Mouse (Mus musculus) midbrain, embryonic 16.5 days (tissue): ENCODE data around the gene Fbln2. TPM values are rescaled to one million over a fixed set of nuclear protein-coding genes. Genes with fewer than 3 reads are reported as not detected.

Source experiments
- ATAC-seq: fragments of 200-750 bp; cut with Nextera tagmentation; 2 replicates; pipeline ENCODE4 v1.8.0; 2017; ENCODE audit warnings: moderate TSS enrichment
- H3K27ac ChIP-seq: fragments of 300-500 bp; sonication (generic); 2 replicates; pipeline ENCODE4 v1.5.1; 2014; ENCODE audit warnings: mild to moderate bottlenecking, low read length, mixed read lengths
- H3K27me3 ChIP-seq: fragments of 300-500 bp; sonication (generic); 2 replicates; pipeline ENCODE4 v1.6.1; 2014; ENCODE audit warnings: low read depth, low read length, mixed read lengths; ENCODE audit not compliant: control insufficient read depth, insufficient read depth
- H3K36me3 ChIP-seq: fragments of 300-500 bp; sonication (generic); 2 replicates; pipeline ENCODE4 v1.6.1; 2014; ENCODE audit warnings: mild to moderate bottlenecking, low read length, moderate library complexity, mixed read lengths; ENCODE audit not compliant: control insufficient read depth, insufficient read depth
- H3K4me1 ChIP-seq: fragments of 300-500 bp; sonication (generic); 2 replicates; pipeline ENCODE4 v1.6.1; 2014; ENCODE audit warnings: mild to moderate bottlenecking, low read length, mixed read lengths; ENCODE audit not compliant: control insufficient read depth, insufficient read depth
- H3K4me2 ChIP-seq: fragments of 300-500 bp; sonication (generic); 2 replicates; pipeline ENCODE4 v1.6.1; 2014; ENCODE audit warnings: mild to moderate bottlenecking, low read length, mixed read lengths
- H3K4me3 ChIP-seq: fragments of 300-500 bp; sonication (generic); 2 replicates; pipeline ENCODE4 v1.5.1; 2014; ENCODE audit warnings: low read depth, mild to moderate bottlenecking, low read length, moderate library complexity, mixed read lengths
- H3K9ac ChIP-seq: fragments of 300-500 bp; sonication (generic); 2 replicates; pipeline ENCODE4 v1.6.1; 2014; ENCODE audit warnings: low read depth, low read length, mixed read lengths
- H3K9me3 ChIP-seq: fragments of 300-500 bp; sonication (generic); replicated peaks from 2 replicates; pipeline ENCODE4 v1.6.1; 2014; ENCODE audit warnings: mild to moderate bottlenecking, low read length, mixed read lengths; ENCODE audit not compliant: control insufficient read depth, poor library complexity, severe bottlenecking
- WGBS: fragments of 180-500 bp; shearing (Covaris S2); extraction: QIAGEN DNeasy Blood & Tissue Kit; methylation state at CpG from one replicate; pipeline ENCODE4 v1.1.7; 2014; 5-methylcytosine and 5-hydroxymethylcytosine counted together
- polyA plus RNA-seq: library from polyadenylated mRNA; unstranded; fragments of >200 nt; fragmentation: Nextera tagmentation; extraction: Ambion mirVana; gene quantifications from 2 replicates; pipeline ENCODE4 v1.2.1, GENCODE M21; 2015

The Fbln2 gene
- polyA plus RNA-seq, 1 experiment from 2014 or later: 12.5 TPM

DNA sequence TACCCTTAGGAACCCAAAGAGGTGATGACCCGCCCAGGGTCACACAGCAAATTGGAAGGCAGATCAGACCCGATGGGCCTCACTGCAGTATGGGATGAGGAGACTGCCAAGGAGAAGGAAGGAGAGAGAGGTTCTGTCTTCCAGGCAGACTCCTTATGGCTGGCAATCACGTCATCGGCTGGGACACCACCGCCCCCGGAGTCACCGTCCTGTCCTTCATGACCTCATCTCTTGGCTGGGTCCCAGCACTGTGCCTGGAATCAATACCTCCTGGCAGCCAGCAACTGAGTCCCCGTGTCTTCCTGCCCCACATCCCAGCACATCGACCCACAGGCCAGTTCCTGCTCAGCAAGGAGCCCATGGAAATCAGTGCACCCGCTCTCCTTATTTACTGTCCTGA is 78.7 kb downstream of the Fbln2 start:
- H3K27me3 ChIP-seq: no peaks in the 10 kb centered on the region
- H3K9ac ChIP-seq: no peak overlapping the region
- H3K4me2 ChIP-seq: no peak overlapping the region
- ATAC-seq: no peak
- no peak overlapping the region for H3K4me3 ChIP-seq
- no peaks in the 10 kb centered on the region for H3K9me3 ChIP-seq
- 78% methylated on average over 10 of the region's 10 CpGs for WGBS
- no peaks in the 10 kb centered on the region for H3K36me3 ChIP-seq
- H3K27ac ChIP-seq: no peak overlapping the region
- H3K4me1 ChIP-seq: peaks cover 5% of the 10 kb centered on the region

DNA sequence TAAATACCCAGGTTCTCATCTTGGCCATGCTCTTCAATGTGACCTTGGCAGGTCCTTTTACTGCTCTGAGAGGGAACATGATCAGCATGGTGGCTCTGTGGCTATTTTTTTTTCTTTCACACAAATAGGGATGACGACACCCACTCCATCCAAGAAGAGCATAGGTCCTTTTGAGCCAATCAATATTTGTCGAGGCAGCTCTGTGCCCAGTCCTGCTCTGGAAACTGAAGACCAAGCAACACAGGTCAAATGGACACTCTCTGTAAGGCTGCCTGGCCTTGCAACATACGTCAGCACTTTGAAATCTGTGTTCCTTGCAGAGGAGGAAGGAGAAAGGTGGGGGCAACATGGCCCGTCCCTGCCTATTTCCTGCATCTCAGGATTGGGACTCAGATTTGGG is 83.2 kb downstream of the Fbln2 start:
- WGBS: 88% methylated on average over 4 of the region's 4 CpGs

DNA sequence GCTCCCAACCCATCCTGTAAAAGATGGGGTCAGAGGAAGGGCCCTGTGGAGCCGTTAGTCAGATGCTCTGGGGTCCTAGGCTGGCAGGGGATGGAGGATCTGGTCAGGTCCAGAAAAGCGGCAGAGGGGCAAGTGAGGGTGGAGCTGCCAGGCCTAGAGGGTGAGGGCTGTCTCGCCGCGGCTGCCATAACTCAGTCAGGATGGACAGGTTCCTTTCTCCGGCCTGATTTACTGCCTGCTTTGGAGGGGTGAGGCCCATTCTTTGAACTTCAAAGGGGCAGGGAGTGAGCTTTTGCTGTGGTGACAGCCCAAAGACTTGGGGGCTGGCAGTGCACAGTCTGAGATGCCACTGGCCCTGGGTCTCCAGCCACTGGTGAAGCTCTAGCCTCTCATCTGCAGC is 86.6 kb downstream of the Fbln2 start:
- 55% methylated on average over 6 of the region's 6 CpGs for WGBS
- H3K9me3 ChIP-seq: no peaks in the 10 kb centered on the region
- H3K4me1 ChIP-seq: peaks cover 21% of the 10 kb centered on the region
- ATAC-seq: no peak
- H3K36me3 ChIP-seq: no peaks in the 10 kb centered on the region
- no peaks in the 10 kb centered on the region for H3K27me3 ChIP-seq
- H3K4me3 ChIP-seq: no peak overlapping the region
- H3K27ac ChIP-seq: no peak overlapping the region
- no peak overlapping the region for H3K9ac ChIP-seq
- no peak overlapping the region for H3K4me2 ChIP-seq

More for the DNA sequence above, 83.2 kb downstream of the Fbln2 start:
- no peak overlapping the region for H3K4me2 ChIP-seq
- no peak overlapping the region for H3K4me3 ChIP-seq
- no peak overlapping the region for H3K9ac ChIP-seq
- no peak for ATAC-seq
- no peaks in the 10 kb centered on the region for H3K27me3 ChIP-seq
- no peak overlapping the region for H3K27ac ChIP-seq
- 0 out of 2 replicates have a peak, but pooled peaks cover 3% of the 10 kb centered on the region for H3K4me1 ChIP-seq
- H3K9me3 ChIP-seq: no peaks in the 10 kb centered on the region
- H3K36me3 ChIP-seq: no peaks in the 10 kb centered on the region

DNA sequence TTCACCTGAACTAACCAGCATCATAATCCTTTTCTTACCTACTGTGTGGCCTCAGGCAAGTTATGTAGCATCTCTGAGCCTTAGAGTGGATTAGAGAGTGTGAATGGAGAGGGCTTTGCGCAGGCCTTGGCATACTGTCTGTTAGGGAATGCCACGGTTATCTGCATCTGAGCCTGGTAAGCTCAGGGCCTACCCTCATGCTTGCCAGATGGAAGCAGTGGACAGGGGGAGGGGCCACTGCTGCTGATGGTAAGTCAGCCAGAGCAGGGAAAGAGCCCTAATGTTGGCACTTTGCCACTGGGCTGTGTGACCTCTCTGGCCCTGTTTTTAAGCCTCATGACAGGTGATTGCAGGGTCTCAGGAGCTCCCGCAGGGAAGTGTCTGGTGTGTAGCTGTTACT is 87.8 kb downstream of the Fbln2 start:
- Histone ChIP-seq H3K4me2 (no peak overlapping the region), H3K27ac (no peak overlapping the region; the same call in 1 of the 2 replicates), H3K4me3 (no peak overlapping the region), H3K9ac (no peak overlapping the region), H3K9me3 (no peaks in the 10 kb centered on the region), H3K4me1 (peaks cover 21% of the 10 kb centered on the region), H3K27me3 (no peaks in the 10 kb centered on the region), H3K36me3 (no peaks in the 10 kb centered on the region)
- no peak for ATAC-seq
- WGBS: 40% methylated on average over 3 of the region's 3 CpGs

DNA sequence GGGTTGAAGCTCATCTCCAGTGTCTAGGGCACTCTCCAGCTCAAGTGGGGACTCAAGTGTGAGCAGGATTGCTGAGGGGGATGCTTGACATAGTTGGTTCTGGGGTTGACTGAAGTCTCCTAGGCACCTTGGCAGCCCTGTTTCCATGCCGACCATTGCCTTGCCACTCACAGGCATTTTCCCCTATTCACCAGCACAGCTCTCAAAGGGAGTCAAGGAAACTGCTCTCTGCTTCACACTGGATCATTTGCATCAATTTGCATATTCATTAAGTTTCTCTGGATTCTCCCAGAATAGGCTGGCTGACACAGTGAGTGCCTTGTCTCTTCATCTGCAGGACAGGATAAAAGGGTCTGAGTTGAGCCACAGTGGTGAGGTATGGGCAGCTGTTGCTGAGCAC is 89.6 kb downstream of the Fbln2 start:
- 4% methylated on average over 1 of the region's 1 CpGs for WGBS
- peak overlapping the region; percentile 86 for H3K27ac ChIP-seq
- peak; percentile 91 for ATAC-seq
- H3K9ac ChIP-seq: no peak overlapping the region
- no peaks in the 10 kb centered on the region for H3K27me3 ChIP-seq
- H3K4me3 ChIP-seq: no peak overlapping the region
- H3K9me3 ChIP-seq: no peaks in the 10 kb centered on the region
- no peak overlapping the region for H3K4me2 ChIP-seq
- no peaks in the 10 kb centered on the region for H3K36me3 ChIP-seq
- H3K4me1 ChIP-seq: peaks cover 21% of the 10 kb centered on the region

DNA sequence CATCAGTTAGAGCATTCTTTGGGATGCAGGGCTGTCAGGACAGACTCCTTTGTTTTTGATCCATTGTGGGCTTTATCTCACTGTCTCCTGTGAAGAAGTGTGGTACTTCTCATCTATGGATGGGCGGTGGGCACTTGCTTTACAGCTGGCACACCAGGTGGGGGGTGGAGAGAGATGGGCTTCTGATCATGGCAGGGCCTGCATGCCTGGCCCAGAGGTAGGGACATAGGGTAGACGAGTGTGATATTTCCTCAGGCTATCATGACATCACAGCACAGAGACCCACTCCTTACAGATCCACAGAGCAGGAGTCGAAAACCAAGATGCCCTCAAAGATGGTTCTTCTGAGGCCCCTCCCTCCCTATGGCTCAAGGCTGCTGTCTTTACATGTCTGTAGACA is 90.1 kb downstream of the Fbln2 start:
- 55% methylated on average over 3 of the region's 3 CpGs for WGBS
- Histone ChIP-seq H3K27me3 (no peaks in the 10 kb centered on the region), H3K4me2 (no peak overlapping the region), H3K4me3 (no peak overlapping the region), H3K36me3 (no peaks in the 10 kb centered on the region), H3K9ac (no peak overlapping the region), H3K4me1 (peaks cover 21% of the 10 kb centered on the region), H3K9me3 (no peaks in the 10 kb centered on the region), H3K27ac (peak overlapping the region; percentile 86)
- ATAC-seq: peak; percentile 37

DNA sequence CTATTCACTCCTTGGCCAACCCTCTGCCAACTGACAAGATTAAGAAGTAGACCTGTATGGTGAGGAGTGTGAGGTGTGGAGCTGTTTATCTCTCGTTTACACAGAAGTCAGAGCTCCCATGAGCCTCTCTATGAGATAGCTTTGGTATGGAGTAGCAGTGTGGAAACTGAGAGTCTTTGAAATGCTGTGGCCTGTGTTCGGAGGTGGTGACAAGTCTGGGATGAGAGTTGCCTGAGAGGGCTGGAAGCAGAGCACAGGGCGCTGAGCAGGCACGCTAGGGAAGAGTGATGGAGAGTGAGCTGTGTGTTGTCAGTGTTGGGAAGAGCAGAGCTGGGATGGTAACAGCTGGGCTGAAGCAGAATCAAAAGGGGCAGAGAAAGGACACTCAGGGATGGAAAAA is 91.9 kb downstream of the Fbln2 start:
- no peaks in the 10 kb centered on the region for H3K36me3 ChIP-seq
- H3K4me1 ChIP-seq: peaks cover 21% of the 10 kb centered on the region
- no peak overlapping the region for H3K9ac ChIP-seq
- no peak overlapping the region for H3K4me3 ChIP-seq
- no peak overlapping the region for H3K27ac ChIP-seq
- no peaks in the 10 kb centered on the region for H3K9me3 ChIP-seq
- 94% methylated on average over 4 of the region's 4 CpGs for WGBS
- H3K4me2 ChIP-seq: no peak overlapping the region
- H3K27me3 ChIP-seq: no peaks in the 10 kb centered on the region
- ATAC-seq: no peak

DNA sequence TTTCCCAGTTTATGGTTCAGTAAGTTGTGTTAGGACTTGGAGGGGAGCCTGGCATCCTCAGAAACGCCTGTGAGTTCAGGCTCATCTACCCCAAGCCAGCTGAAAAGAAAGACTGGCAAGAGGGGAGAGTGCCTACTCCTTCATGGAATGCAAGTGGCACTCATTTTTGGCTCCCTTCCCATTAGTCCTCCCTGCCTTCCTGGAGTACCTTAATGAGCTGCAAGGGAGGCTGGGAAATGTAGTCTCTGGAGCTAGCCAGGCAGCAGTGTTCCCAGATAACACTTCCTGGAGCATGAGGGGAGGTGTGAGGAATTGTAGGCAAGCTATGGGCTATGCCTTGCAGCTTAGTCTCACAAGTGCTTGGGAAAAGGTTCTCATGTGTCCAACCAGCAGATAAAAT is 95.7 kb downstream of the Fbln2 start:
- H3K9ac ChIP-seq: no peak overlapping the region
- 50% methylated on average over 1 of the region's 1 CpGs for WGBS
- H3K9me3 ChIP-seq: no peaks in the 10 kb centered on the region
- H3K4me2 ChIP-seq: no peak overlapping the region
- no peaks in the 10 kb centered on the region for H3K27me3 ChIP-seq
- H3K4me3 ChIP-seq: no peak overlapping the region
- no peaks in the 10 kb centered on the region for H3K4me1 ChIP-seq
- no peak for ATAC-seq
- H3K36me3 ChIP-seq: no peaks in the 10 kb centered on the region
- H3K27ac ChIP-seq: no peak overlapping the region

DNA sequence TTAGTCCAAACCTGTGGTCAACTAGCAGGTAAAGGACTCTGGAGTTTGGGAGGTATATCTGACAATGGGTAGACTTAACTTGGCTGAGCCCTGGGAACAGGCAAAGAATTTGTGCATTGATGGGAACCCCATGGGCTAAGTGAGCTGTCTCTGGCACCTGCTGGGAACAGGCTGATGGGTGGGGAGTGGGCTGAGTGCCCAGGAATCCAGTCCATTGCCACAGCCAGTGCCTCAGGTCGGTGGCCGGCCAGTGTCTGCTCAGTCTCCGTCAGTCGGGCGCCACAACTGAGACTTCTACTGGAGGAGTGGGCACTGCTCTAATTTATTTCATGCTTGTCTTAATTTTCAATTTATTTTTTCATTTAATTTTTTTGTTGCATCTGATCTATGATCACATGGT is 98.9 kb downstream of the Fbln2 start:
- Histone ChIP-seq H3K4me2 (no peak overlapping the region), H3K27ac (no peak overlapping the region), H3K4me1 (no peaks in the 10 kb centered on the region), H3K9me3 (no peaks in the 10 kb centered on the region; the same call in 1 of the 2 replicates), H3K27me3 (no peaks in the 10 kb centered on the region), H3K36me3 (no peaks in the 10 kb centered on the region), H3K9ac (no peak overlapping the region), H3K4me3 (no peak overlapping the region)
- ATAC-seq: 0 out of 2 replicates have a peak, but pooled peaks have one; percentile 17
- WGBS: 85% methylated on average over 5 of the region's 5 CpGs
